Mouse (Mus musculus) G1E (cell line): Measurements from ENCODE around the gene Otog.

Experiments
- CTCF ChIP-seq: IDR thresholded peaks from 2 replicates; pipeline ENCODE4 v1.5.1; 2012; ENCODE audit warnings: low read depth, low read length, inconsistent platforms, mixed read lengths
- GATA1 ChIP-seq: IDR thresholded peaks from 2 replicates; pipeline ENCODE4 v1.6.1; 2012; ENCODE audit warnings: borderline replicate concordance, low read length, inconsistent platforms, mixed read lengths
- POLR2AphosphoS5 ChIP-seq: IDR thresholded peaks from 2 replicates; pipeline ENCODE4 v1.6.1; 2012; ENCODE audit warnings: low read depth, low read length, inconsistent platforms; ENCODE audit not compliant: insufficient replicate concordance

GRCm38 (mm10) chr7:46201649-46202048, 39.1 kb upstream of the Otog start:
- TF ChIP-seq CTCF (no peak), POLR2AphosphoS5 (no peak), GATA1 (no peak)
